Mouse (Mus musculus) embryonic facial prominence, embryonic 15.5 days (tissue): ENCODE measurements around the gene Tlcd2. TPM values are rescaled to one million over a fixed set of nuclear protein-coding genes. Genes with fewer than 3 reads are reported as not detected.

Experiments
- ATAC-seq: fragments of 200-750 bp; cut with Nextera tagmentation; 2 replicates; pipeline ENCODE4 v1.8.0; 2017; ENCODE audit warnings: low read depth, moderate TSS enrichment; ENCODE audit not compliant: insufficient number of reproducible peaks, low FRiP score, low TSS enrichment
- H3K27ac ChIP-seq: fragments of 300-500 bp; sonication (generic); replicated peaks from 2 replicates; pipeline ENCODE4 v1.5.1; 2015; ENCODE audit warnings: mild to moderate bottlenecking, inconsistent platforms
- H3K27me3 ChIP-seq: fragments of 300-500 bp; sonication (generic); 2 replicates; pipeline ENCODE4 v1.6.1; 2015; ENCODE audit warnings: inconsistent platforms
- H3K36me3 ChIP-seq: fragments of 300-500 bp; sonication (generic); 2 replicates; pipeline ENCODE4 v1.6.1; 2015; ENCODE audit warnings: mild to moderate bottlenecking, inconsistent platforms
- H3K4me1 ChIP-seq: fragments of 300-500 bp; sonication (generic); 2 replicates; pipeline ENCODE4 v1.6.1; 2015; ENCODE audit warnings: inconsistent platforms
- H3K4me2 ChIP-seq: fragments of 300-500 bp; sonication (generic); replicated peaks from 2 replicates; pipeline ENCODE4 v1.6.1; 2015; ENCODE audit warnings: mild to moderate bottlenecking, inconsistent platforms
- H3K4me3 ChIP-seq: fragments of 300-500 bp; sonication (generic); replicated peaks from 2 replicates; pipeline ENCODE4 v1.5.1; 2015; ENCODE audit warnings: mild to moderate bottlenecking, inconsistent platforms
- H3K9ac ChIP-seq: fragments of 300-500 bp; sonication (generic); 2 replicates; pipeline ENCODE4 v1.6.1; 2015; ENCODE audit warnings: inconsistent platforms
- H3K9me3 ChIP-seq: fragments of 300-500 bp; sonication (generic); replicated peaks from 2 replicates; pipeline ENCODE4 v1.6.1; 2016; ENCODE audit warnings: inconsistent platforms
- WGBS: fragments of 180-500 bp; shearing (Covaris S2); methylation state at CpG from one replicate; pipeline ENCODE4 v1.1.7; 2015; 5-methylcytosine and 5-hydroxymethylcytosine counted together
- polyA plus RNA-seq: library from polyadenylated mRNA; unstranded; fragments of >200 nt; fragmentation: Nextera tagmentation; extraction: Ambion mirVana; gene quantifications from 2 replicates; pipeline ENCODE4 v1.2.1, GENCODE M21; 2015

The Tlcd2 gene
- polyA plus RNA-seq, 1 experiment from 2014 or later = 38.0 TPM

DNA sequence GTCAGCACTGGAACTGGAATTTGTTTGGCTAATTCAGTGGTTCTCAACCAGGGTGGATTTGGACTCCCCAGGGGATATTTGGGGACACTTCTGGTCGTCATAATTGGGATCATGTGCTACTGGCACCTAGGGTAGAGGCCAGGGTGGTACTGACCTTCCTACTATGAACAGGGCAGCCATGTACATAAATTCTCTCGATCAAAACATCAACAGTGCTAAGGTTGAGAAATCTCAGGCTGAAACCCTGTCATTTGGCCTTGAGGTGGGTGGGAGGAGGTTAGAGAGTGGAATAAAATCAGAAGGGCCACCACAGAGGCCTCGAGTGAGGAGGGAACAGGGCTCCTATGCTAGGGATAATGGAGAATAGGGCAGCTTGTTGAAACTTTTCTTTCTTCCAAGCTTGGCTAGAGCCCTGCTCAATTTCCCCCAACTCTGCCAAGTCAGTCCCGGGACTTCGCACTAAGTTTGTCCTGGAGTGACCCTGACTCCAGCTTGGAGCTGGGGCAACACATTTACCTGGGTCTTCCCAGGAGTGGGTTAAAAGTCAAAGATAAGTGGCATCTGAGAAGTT, 2.3 kb upstream of the Tlcd2 start:
- Histone ChIP-seq H3K4me3 (peak overlapping the region; percentile 81; the same call in 1 of the 2 replicates), H3K27me3 (no peaks in the 10 kb centered on the region), H3K4me1 (peaks cover 44% of the 10 kb centered on the region), H3K9me3 (no peaks in the 10 kb centered on the region), H3K36me3 (no peaks in the 10 kb centered on the region), H3K9ac (no peak overlapping the region), H3K4me2 (0 out of 2 replicates have a peak overlapping the region, but pooled peaks have one; percentile 91), H3K27ac (peak overlapping the region; percentile 97)
- 68% methylated on average over 5 of the region's 5 CpGs for WGBS
- no peak for ATAC-seq

DNA sequence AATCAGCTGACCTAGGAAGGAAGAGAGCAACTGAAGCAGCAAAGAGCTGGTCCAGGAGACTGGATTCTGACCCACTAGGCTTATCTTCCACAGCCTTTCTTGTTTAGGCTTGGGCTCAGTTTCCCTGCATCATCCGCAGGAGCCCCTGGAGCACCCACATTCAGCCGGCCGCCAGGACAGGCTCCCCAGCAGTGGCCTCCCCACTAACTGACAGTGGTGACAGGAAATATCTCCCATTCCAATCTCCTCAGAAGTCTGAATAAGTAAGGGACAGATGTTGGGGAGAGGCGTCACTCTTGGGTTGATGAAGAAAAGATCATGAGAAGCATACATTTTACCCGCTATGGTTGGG, 1.8 kb upstream of the Tlcd2 start:
- H3K9me3 ChIP-seq = no peaks in the 10 kb centered on the region
- peaks cover 4% of the 10 kb centered on the region; the same call in 1 of the 2 replicates for H3K36me3 ChIP-seq
- H3K4me3 ChIP-seq = peak overlapping the region; percentile 81; the same call in 1 of the 2 replicates
- peak overlapping the region; percentile 91 for H3K4me2 ChIP-seq
- no peaks in the 10 kb centered on the region for H3K27me3 ChIP-seq
- WGBS = 12% methylated on average over 5 of the region's 5 CpGs
- H3K9ac ChIP-seq = no peak overlapping the region
- peak overlapping the region; percentile 97 for H3K27ac ChIP-seq
- H3K4me1 ChIP-seq = peaks cover 40% of the 10 kb centered on the region
- ATAC-seq = no peak

DNA sequence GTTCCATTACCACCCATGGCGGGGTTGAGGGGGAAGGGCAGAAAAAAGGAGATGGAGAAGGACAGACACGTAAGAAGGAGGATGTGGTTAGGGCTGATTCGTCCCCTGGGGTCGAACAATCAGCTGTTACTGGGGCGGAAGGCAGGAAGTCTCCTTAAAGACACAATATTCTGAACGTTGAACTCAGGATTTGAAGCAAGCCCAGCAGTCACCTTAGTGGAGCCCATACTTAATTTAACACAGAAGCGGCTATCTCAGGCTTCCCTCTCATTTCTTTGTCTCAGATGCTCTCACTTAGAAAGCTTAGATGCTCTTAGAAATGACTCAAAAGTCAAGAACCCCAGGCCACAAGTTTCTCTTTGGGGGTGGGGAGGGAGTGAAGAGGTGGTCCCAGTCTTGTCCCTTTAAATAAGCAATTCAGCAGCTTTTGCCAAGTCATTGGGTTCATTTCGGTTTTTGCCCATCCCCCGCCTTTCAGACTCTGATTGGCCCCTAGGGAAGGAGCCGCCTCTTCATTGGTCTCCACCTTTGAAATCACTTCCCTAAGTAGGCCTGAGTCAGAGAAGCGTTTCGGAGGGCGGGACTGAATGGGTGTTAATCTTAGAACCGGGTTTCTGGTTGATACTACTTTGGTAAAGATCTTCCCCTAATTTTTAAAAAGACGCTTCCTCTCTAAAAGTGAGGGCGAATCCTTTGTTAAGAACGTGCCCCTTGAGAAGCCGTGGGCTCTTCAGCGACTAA, 1.2 kb upstream of the Tlcd2 start:
- WGBS = 2% methylated on average over 19 of the region's 19 CpGs
- peak; percentile 34; the same call in 1 of the 2 replicates for ATAC-seq
- peak overlapping the region; percentile 91 for H3K4me2 ChIP-seq
- peaks cover 10% of the 10 kb centered on the region for H3K36me3 ChIP-seq
- H3K9ac ChIP-seq = no peak overlapping the region
- peak overlapping the region; percentile 97 for H3K27ac ChIP-seq
- H3K4me3 ChIP-seq = peak overlapping the region; percentile 81
- no peaks in the 10 kb centered on the region for H3K9me3 ChIP-seq
- H3K4me1 ChIP-seq = peaks cover 35% of the 10 kb centered on the region
- no peaks in the 10 kb centered on the region for H3K27me3 ChIP-seq

DNA sequence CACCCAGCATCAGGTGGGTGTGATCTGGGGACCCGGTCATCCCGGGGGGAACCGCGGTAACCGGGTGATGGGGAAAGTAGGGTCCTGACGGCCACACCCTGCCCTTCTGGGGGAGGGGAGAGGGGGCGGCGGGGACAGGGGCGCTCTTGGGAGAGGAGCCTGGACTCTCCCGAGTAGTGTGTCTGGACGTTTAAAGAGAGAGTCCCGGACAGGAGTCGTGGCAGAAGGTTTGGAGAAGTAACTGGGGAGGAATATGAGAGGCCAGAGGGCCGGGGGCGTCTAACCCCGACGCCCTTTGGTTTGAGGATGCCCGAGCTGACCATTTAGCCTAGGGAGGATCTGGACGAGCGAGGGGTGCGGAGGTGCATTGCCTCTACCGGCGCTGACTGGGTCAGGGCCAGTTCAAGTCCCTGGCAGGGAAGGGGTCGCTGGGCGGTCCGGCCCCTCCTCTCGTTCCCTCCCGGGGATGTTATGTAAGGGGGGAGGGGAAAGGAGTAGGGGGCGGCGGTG, 283 bp downstream of the Tlcd2 start:
- under 1% methylated on average over 28 of the region's 30 CpGs for WGBS
- Histone ChIP-seq H3K27ac (peak overlapping the region; percentile 85), H3K9me3 (no peaks in the 10 kb centered on the region), H3K4me3 (peak overlapping the region; percentile 81), H3K9ac (peak overlapping the region; percentile 58), H3K36me3 (peaks cover 20% of the 10 kb centered on the region), H3K4me1 (peaks cover 35% of the 10 kb centered on the region), H3K27me3 (no peaks in the 10 kb centered on the region), H3K4me2 (peak overlapping the region; percentile 91)
- ATAC-seq = peak; percentile 3; the same call in 1 of the 2 replicates

DNA sequence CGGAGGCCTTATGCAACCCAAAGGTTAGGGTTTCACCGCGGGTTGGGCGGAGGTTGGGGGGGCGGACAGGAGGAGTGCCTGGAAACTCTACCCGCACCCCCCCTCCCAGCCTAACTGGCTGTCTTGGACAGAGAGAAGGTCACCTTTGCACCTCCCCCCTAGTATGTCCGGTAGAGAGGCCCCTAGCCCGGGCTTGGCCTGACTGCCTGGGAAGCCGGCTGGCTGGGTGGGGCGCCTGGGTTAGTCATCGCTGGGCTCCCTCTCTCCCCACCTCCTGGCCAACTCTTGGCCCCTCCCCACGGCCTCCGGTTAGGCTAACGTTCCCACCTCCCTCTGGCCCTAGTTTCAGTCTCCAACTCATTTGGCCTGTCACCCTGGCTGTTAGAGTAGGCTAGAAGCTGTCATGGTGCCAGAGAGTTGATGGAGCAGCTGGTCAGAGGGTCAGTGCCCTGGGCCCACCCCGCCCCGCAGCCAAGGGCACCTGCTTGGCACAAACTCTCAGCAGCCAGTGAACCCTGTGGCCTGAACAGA, 803 bp downstream of the Tlcd2 start:
- WGBS = 2% methylated on average over 15 of the region's 16 CpGs
- Histone ChIP-seq H3K36me3 (peaks cover 20% of the 10 kb centered on the region), H3K4me2 (peak overlapping the region; percentile 91), H3K9me3 (no peaks in the 10 kb centered on the region), H3K4me1 (peaks cover 35% of the 10 kb centered on the region), H3K4me3 (peak overlapping the region; percentile 81), H3K27ac (peak overlapping the region; percentile 85), H3K9ac (peak overlapping the region; percentile 58), H3K27me3 (no peaks in the 10 kb centered on the region)
- no peak; the same call in 1 of the 2 replicates for ATAC-seq

DNA sequence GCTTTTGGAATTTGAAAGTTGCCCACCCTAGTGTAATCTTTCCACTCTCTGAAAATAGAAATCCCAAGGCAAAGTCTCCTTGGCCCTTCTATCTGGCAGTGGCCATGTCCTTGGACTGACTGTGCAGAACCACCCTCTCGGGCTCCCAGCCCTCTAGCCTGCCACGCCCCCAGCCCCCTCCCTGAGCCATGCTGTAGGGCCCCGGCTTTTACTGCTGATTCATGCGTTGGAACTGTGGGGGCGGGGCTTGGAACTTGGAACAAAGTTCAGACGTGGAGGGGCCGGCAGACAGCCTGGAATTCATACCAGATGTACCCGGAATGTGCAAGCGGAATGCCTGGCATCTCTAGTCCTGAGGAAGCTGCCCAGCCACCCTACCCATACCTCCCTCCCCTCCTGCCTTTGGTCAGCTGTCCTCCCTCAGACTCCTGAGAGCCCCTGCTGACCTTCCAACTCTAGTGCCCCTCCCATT, 1.4 kb downstream of the Tlcd2 start:
- peak; percentile 18; the same call in 1 of the 2 replicates for ATAC-seq
- Histone ChIP-seq H3K27me3 (no peaks in the 10 kb centered on the region), H3K9ac (no peak overlapping the region), H3K9me3 (no peaks in the 10 kb centered on the region), H3K27ac (peak overlapping the region; percentile 85), H3K4me1 (peaks cover 41% of the 10 kb centered on the region), H3K4me3 (peak overlapping the region; percentile 81), H3K4me2 (peak overlapping the region; percentile 91), H3K36me3 (peaks cover 20% of the 10 kb centered on the region)
- 2% methylated on average over 9 of the region's 9 CpGs for WGBS

DNA sequence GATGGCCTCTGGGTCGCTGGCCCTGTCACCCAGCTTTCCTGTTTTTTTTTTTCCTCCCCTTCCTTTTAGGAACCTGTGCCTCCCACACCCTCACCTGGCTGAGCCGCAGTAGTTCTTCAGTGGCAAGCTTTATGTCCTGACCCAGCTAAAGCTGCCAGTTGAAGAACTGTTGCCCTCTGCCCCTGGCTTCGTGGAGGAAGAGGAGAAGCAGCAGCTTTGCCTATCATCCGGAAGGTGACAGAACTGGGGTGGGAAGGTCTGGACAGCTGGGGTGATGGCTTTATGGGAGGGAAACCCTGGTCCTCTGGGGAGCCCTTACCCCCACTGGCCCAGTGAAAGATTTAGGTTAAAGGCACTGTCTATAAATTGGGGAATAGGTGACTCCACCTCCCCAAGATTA, 2.1 kb downstream of the Tlcd2 start:
- Histone ChIP-seq H3K4me3 (0 out of 2 replicates have a peak overlapping the region, but pooled peaks have one; percentile 81), H3K4me1 (peaks cover 47% of the 10 kb centered on the region), H3K36me3 (peaks cover 20% of the 10 kb centered on the region), H3K9me3 (no peaks in the 10 kb centered on the region), H3K27me3 (no peaks in the 10 kb centered on the region), H3K9ac (no peak overlapping the region), H3K27ac (peak overlapping the region; percentile 85), H3K4me2 (peak overlapping the region; percentile 91; the same call in 1 of the 2 replicates)
- 53% methylated on average over 4 of the region's 4 CpGs for WGBS
- ATAC-seq = no peak

DNA sequence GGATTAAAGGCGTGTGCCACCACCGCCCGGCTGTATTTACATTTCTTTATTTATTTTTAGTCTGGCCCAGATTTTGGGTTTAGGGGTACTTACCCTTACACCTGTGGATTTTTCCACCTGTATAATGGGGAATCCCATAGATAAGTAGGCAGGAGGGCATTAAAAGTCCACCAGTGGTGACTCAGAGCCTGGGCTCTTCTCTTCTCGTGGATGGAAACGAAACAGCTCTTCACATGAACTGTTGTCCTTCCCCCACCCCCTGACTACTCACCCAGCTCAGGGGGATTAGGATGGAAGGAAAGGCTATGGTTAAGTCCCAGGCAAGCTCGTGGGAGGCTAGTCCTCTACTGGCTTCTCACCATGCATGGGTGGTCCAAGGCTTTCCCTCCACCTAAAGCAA, 2.9 kb downstream of the Tlcd2 start:
- no peak for ATAC-seq

DNA sequence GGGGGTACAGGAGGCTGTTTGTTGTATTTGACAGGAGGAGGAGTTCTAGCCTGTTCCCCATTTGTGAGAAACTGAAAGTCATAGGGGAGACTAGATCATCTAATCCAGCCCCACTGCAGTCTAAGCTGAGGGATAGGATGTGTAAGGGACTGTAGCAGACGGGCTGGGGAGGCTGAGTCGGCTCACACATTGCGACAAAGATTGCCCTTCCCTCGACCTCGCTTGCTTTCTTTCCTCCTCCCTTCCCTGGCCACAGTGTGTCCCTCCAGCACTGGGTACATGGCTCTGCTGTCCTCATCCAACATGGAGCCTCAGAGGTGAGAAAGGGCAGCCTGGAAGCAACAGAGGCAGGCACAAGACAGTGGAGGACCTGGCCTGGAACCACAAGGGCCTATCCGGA, 3.5 kb downstream of the Tlcd2 start:
- Histone ChIP-seq H3K4me3 (no peak overlapping the region), H3K4me1 (peaks cover 39% of the 10 kb centered on the region), H3K9me3 (no peaks in the 10 kb centered on the region), H3K4me2 (no peak overlapping the region), H3K27ac (no peak overlapping the region), H3K36me3 (peaks cover 20% of the 10 kb centered on the region), H3K27me3 (no peaks in the 10 kb centered on the region), H3K9ac (no peak overlapping the region)
- ATAC-seq = no peak
- WGBS = 79% methylated on average over 6 of the region's 6 CpGs

More for the DNA sequence above, 2.9 kb downstream of the Tlcd2 start:
- WGBS = 87% methylated on average over 6 of the region's 6 CpGs
- Histone ChIP-seq H3K36me3 (peaks cover 20% of the 10 kb centered on the region), H3K4me1 (peaks cover 45% of the 10 kb centered on the region), H3K9ac (no peak overlapping the region), H3K4me3 (no peak overlapping the region), H3K9me3 (no peaks in the 10 kb centered on the region), H3K27me3 (no peaks in the 10 kb centered on the region), H3K4me2 (no peak overlapping the region), H3K27ac (no peak overlapping the region)

DNA sequence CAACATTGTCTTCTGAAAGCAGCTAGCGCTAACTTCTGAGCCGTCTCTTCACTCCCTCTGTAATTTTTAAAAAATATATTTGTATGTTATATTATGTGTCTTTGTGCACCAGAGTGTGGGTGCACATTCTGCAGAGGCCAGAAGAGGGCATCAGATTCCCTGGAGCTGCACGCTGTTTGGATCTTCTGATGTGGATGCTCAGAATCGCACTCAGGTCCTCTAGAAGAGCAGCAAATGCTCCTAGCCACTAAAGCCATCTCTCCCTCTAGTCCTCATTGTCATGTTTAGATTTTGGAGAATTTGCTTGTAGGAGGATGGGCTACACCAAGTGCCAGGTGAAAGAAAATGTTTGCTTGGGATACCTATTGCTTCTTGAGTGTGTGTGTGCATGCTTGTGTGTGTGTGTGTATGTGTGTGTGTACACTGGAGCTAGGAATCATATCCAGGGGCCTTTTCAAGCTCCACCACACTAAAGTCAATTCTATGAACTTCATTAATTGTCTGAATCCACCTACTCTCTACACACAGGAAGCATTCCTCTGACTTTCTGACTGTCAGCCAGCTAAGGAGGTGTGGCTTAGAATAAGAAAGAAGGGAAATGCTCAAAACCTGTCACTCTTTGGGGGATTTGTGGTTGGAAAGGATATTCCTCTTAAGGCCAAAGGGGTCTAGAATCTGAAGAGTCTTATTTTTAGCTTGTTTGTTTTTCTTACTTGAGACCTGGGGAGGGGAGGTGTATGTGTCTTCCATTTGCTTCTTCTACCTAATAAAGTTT, 5.4 kb downstream of the Tlcd2 start:
- peaks cover 33% of the 10 kb centered on the region for H3K4me1 ChIP-seq
- H3K27me3 ChIP-seq = no peaks in the 10 kb centered on the region
- no peak overlapping the region for H3K4me3 ChIP-seq
- H3K27ac ChIP-seq = no peak overlapping the region
- H3K4me2 ChIP-seq = no peak overlapping the region
- WGBS = 96% methylated on average over 4 of the region's 4 CpGs
- no peak for ATAC-seq
- H3K9me3 ChIP-seq = no peaks in the 10 kb centered on the region
- H3K36me3 ChIP-seq = peaks cover 20% of the 10 kb centered on the region
- H3K9ac ChIP-seq = no peak overlapping the region
